Mouse (Mus musculus) liver, postnatal 0 days (tissue): ENCODE data around the gene Cmtm8. TPM values are rescaled to one million over a fixed set of nuclear protein-coding genes. Genes with fewer than 3 reads are reported as not detected.
A peak's percentile ranks its signal among the peaks of the same experiment; 100 is the strongest.

Experiments used
- ATAC-seq: fragments of 200-750 bp; cut with Nextera tagmentation; 2 replicates; pipeline ENCODE4 v1.8.0; 2017; ENCODE audit warnings: mild to moderate bottlenecking, moderate library complexity
- DNase-seq: peaks from one replicate; pipeline ENCODE4 v3.0.0-alpha.2; 2016
- H3K27ac ChIP-seq: fragments of 300-500 bp; sonication (generic); 2 replicates; pipeline ENCODE4 v1.5.1; 2014; ENCODE audit warnings: antibody characterized with exemption, moderate library complexity, mild to moderate bottlenecking, low read depth
- H3K27me3 ChIP-seq: fragments of 300-500 bp; sonication (generic); 2 replicates; pipeline ENCODE4 v1.6.1; 2014; ENCODE audit warnings: low read length, control low read depth, mixed read lengths; ENCODE audit not compliant: insufficient read depth
- H3K36me3 ChIP-seq: fragments of 300-500 bp; sonication (generic); replicated peaks from 2 replicates; pipeline ENCODE4 v1.6.1; 2014; ENCODE audit warnings: mild to moderate bottlenecking, control low read depth, low read length, moderate library complexity, mixed read lengths; ENCODE audit not compliant: insufficient read depth
- H3K4me1 ChIP-seq: fragments of 300-500 bp; sonication (generic); 2 replicates; pipeline ENCODE4 v1.6.1; 2014; ENCODE audit warnings: antibody characterized with exemption, mild to moderate bottlenecking, control low read depth; ENCODE audit not compliant: insufficient read depth
- H3K4me2 ChIP-seq: fragments of 300-500 bp; sonication (generic); 2 replicates; pipeline ENCODE4 v1.6.1; 2014; ENCODE audit warnings: low read depth, mild to moderate bottlenecking, low read length, moderate library complexity, mixed read lengths
- H3K4me3 ChIP-seq: fragments of 300-500 bp; sonication (generic); 2 replicates; pipeline ENCODE4 v1.5.1; 2014; ENCODE audit warnings: low read depth, low read length
- H3K9ac ChIP-seq: fragments of 300-500 bp; sonication (generic); replicated peaks from 2 replicates; pipeline ENCODE4 v1.6.1; 2014; ENCODE audit warnings: mild to moderate bottlenecking, moderate library complexity
- H3K9me3 ChIP-seq: fragments of 300-500 bp; sonication (generic); 2 replicates; pipeline ENCODE4 v1.6.1; 2016; ENCODE audit warnings: mild to moderate bottlenecking, control low read depth, low read length, mixed read lengths
- CTCF ChIP-seq: sonication (generic); IDR thresholded peaks from 2 replicates; pipeline ENCODE4 v1.5.1; 2016; ENCODE audit warnings: antibody characterized with exemption, low read depth
- EP300 ChIP-seq: IDR thresholded peaks from 2 replicates; pipeline ENCODE4 v1.6.1; 2016; ENCODE audit warnings: antibody characterized with exemption, low read depth, mild to moderate bottlenecking
- WGBS: fragments of 180-500 bp; shearing (Covaris S2); extraction: QIAGEN DNeasy Blood & Tissue Kit; methylation state at CpG from one replicate; pipeline ENCODE4 v1.1.7; 2014; ENCODE audit not compliant: insufficient replicate concordance; 5-methylcytosine and 5-hydroxymethylcytosine counted together
- polyA plus RNA-seq: library from polyadenylated mRNA; unstranded; fragments of >200 nt; fragmentation: Nextera tagmentation; extraction: Ambion mirVana; gene quantifications from 2 replicates; pipeline ENCODE4 v1.2.1, GENCODE M21; 2015

Gene Cmtm8
- polyA plus RNA-seq: 109 and 110 TPM in 2 replicates

DNA sequence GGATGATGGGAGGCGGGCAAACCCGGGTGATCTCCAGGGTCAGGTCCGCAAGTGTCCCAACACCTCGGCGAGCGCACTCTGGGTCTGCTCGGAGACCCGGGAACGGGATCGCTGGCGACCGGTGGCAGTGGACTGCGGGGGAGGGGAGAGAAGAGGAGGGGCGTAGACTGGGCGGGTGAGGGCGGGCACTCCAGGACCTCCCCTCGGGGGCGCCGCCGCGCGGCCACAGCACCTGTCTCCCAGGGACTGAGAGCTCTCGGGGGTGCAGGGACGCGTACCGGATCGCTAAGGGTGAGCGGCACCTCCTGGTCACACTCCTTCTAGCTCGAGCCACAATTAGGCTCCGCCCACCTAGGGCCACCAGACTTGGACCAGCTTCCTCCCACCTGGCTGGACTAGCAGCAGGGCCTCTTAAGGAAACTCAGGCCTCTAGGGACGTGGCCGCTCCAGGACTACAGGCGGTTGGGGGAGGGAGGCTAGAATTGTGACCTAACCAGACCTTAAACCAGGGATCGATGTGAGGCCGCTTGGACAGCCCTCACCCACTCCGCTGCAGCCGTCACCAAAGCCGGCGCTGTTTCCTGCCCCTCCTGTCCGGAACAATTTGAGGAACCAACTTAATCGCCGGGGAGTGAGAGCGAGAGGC lies at the start of gene Cmtm8:
Gene Cmtm8, minus strand, starts transcription at position 140 of the 646 bp plus-strand sequence.
- Histone ChIP-seq H3K4me1 (peaks cover 4% of the 10 kb centered on the region), H3K4me3 (peak within 1 kb of the TSS; percentile 67), H3K9ac (peak within 1 kb of the TSS; percentile 77), H3K4me2 (peak within 1 kb of the TSS; percentile 76), H3K9me3 (no peaks in the 10 kb centered on the region), H3K36me3 (no peaks in the 10 kb centered on the region), H3K27me3 (no peaks in the 10 kb centered on the region), H3K27ac (peak within 1 kb of the TSS; percentile 93)
- under 1% methylated on average over 34 of the region's 43 CpGs for WGBS
- DNase-seq (peak; percentile 87), ATAC-seq (peak; percentile 87)
- TF ChIP-seq CTCF (peak; percentile 50), EP300 (no peak; the same call in 1 of the 2 replicates)

DNA sequence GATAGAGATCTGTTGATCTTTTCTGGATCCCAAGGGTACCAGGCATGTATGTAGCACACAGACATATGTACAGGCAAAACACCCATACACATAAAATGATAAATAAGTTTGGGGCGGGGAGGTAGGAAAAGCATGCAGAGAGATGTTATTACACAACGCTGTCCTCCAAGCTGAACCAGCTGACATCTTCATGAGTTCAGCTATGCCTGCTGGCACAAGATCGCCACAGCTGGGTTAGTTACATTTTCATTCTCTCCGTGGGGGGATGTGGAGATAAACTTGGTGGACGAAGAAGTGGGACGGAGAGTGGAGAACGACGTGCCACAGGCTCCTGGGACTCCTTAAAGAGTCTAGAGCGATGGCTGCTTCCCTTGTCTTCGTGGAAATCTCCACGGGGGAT lies 49.0 kb upstream of the Cmtm8 start:
- TF ChIP-seq EP300: no peak
- no peak for TF ChIP-seq CTCF
- Histone ChIP-seq H3K4me1 (no peaks in the 10 kb centered on the region), H3K36me3 (no peaks in the 10 kb centered on the region), H3K9me3 (0 out of 2 replicates have a peak, but pooled peaks cover 4% of the 10 kb centered on the region), H3K9ac (no peak overlapping the region), H3K27ac (no peak overlapping the region), H3K27me3 (no peaks in the 10 kb centered on the region), H3K4me2 (no peak overlapping the region), H3K4me3 (no peak overlapping the region)
- 83% methylated on average over 11 of the region's 11 CpGs for WGBS
- DNase-seq (no peak), ATAC-seq (no peak)

DNA sequence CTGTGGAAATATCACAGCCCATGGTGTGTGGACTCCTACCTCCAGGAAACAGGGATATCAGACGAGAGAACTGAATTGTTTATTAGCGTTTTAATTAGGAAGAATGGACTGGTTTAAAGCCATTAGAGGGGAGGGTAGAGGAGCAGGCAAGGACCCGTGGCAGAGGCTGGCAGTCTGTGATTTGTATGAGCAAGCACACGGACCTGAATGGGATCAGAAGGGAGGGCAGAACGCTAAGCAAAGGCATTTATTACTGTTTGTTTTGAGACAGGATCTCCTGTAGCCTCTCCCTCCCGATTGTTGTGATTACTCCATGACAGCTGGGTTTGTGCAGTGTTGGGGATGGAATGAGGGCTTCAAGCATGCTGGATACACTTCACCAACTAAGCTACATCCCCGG lies 46.4 kb upstream of the Cmtm8 start:
- Histone ChIP-seq H3K27ac (no peak overlapping the region), H3K9me3 (0 out of 2 replicates have a peak, but pooled peaks cover 4% of the 10 kb centered on the region), H3K4me1 (no peaks in the 10 kb centered on the region), H3K4me2 (no peak overlapping the region), H3K9ac (no peak overlapping the region), H3K36me3 (no peaks in the 10 kb centered on the region), H3K4me3 (no peak overlapping the region), H3K27me3 (no peaks in the 10 kb centered on the region)
- DNase-seq (no peak), ATAC-seq (no peak)
- 37% methylated on average over 7 of the region's 7 CpGs for WGBS
- no peak for TF ChIP-seq EP300
- no peak for TF ChIP-seq CTCF

DNA sequence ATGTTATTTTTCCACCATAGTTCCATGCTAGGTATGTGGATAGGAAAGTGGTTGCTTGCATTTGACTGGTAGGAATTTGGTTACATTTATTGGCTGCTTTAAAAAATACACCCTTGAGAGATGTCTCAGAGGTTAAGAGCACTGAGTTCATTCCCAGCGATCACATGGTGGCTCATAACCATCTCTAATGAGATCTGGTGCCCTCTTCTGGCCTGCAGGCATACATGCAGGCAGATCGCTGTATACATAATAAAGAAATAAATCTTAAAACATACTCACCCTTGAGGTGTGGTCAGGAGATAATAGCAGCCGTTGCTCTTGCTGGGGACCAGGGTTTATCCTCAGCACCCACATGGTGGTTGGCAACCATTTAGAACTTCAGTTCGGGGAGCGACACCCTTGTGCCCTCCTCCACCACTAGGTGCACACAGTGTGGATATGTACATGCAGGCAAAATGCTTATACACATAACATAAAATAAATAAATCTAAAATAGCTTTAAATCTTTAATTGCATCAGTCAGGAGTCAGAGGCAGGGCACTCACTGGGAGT lies 45.0 kb upstream of the Cmtm8 start:
- TF ChIP-seq EP300 (no peak), CTCF (peak; percentile 26)
- no peak overlapping the region for H3K9ac ChIP-seq
- H3K4me2 ChIP-seq: no peak overlapping the region
- H3K9me3 ChIP-seq: no peaks in the 10 kb centered on the region
- no peak for ATAC-seq
- H3K4me1 ChIP-seq: no peaks in the 10 kb centered on the region
- WGBS: 72% methylated on average over 5 of the region's 5 CpGs
- no peak overlapping the region for H3K27ac ChIP-seq
- H3K36me3 ChIP-seq: no peaks in the 10 kb centered on the region
- DNase-seq: no peak
- no peak overlapping the region for H3K4me3 ChIP-seq
- no peaks in the 10 kb centered on the region for H3K27me3 ChIP-seq

DNA sequence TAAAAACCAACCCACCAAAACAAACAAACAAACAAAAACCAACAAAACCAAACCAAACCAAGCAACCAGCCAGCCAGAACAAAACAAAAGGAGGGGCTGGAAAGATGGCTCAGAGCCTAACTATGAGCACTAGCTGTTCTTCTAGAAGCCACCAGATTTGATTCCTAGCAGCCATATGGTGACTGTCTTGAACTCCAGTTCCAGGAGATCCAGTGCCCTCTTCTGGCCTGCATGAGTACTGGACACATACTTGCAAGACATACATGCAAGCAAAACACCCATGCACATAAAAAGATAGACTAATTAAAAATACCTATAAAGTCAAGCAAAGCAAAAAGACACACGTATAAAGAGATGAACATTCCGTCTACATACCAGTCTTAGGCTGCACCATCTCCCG lies 43.7 kb upstream of the Cmtm8 start:
- H3K4me3 ChIP-seq: no peak overlapping the region
- no peak overlapping the region for H3K4me2 ChIP-seq
- ATAC-seq: no peak
- H3K9me3 ChIP-seq: no peaks in the 10 kb centered on the region
- no peaks in the 10 kb centered on the region for H3K36me3 ChIP-seq
- TF ChIP-seq CTCF: peak; percentile 71
- no peak for TF ChIP-seq EP300
- DNase-seq: peak; percentile 31
- no peak overlapping the region for H3K9ac ChIP-seq
- H3K27ac ChIP-seq: no peak overlapping the region
- 78% methylated on average over 3 of the region's 3 CpGs for WGBS
- no peaks in the 10 kb centered on the region for H3K27me3 ChIP-seq
- no peaks in the 10 kb centered on the region for H3K4me1 ChIP-seq

DNA sequence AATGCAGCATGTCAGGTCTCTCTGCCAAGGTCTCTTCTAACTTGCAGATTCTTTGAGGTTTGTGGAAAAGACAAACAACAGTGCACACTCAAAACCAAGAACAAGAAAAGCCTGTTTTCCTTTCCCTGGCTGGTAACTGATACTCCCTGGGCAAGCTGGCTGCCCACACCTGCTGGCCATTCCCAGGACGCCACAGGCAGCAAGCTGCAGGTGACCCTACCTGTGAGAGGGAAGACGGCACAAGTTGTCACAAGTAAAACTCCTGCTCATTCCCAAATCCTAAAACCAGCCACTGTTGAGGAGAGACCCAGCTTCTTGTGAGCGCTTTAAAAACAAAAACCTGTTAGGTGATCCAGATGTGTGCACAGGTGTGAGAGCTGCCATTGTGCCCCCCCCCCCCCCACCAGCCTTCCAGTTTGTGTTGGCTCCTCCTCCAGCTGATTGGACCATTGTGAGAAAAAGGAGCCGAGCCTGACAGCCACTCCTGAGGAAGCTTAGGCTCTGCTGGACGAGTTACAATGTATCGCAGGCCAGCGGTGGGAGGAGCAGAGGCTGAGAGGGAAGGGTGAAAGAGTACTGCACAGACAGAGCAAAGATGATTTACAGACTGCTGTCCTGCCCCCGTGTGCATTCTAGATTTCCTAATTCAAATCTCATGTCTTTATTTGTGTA lies 42.2 kb upstream of the Cmtm8 start:
- WGBS: 47% methylated on average over 8 of the region's 8 CpGs

More for the DNA sequence above, 42.2 kb upstream of the Cmtm8 start:
- Histone ChIP-seq H3K9me3 (no peaks in the 10 kb centered on the region), H3K36me3 (no peaks in the 10 kb centered on the region), H3K4me3 (no peak overlapping the region), H3K9ac (no peak overlapping the region), H3K27ac (no peak overlapping the region), H3K27me3 (no peaks in the 10 kb centered on the region), H3K4me2 (no peak overlapping the region), H3K4me1 (no peaks in the 10 kb centered on the region)
- no peak for DNase-seq
- TF ChIP-seq EP300: no peak
- TF ChIP-seq CTCF: no peak
- ATAC-seq: no peak
